Mouse (Mus musculus) gastrocnemius, adult 18-20 months (tissue): Measurements from ENCODE around the gene Clpb. TPM values are rescaled to one million over a fixed set of nuclear protein-coding genes. Genes with fewer than 3 reads are reported as not detected.
"Not testable (repeated sequence)": the region's sequence is repeated elsewhere in the genome, so short reads cannot be mapped to it uniquely, and the experiment has no call there.

Experiments
- DNase-seq: peaks from one replicate; pipeline ENCODE4 v3.0.0; 2021; ENCODE audit warnings: low spot score
- long read RNA-seq, 2 experiments: library from polyadenylated mRNA; stranded (forward); transcript quantifications; one replicate each; pipeline ENCODE4 v2.0.0; 2021
- total RNA-seq, 2 experiments: library from RNA; stranded (reverse); gene quantifications; 2 replicates each; pipeline ENCODE4 v1.2.3; 2021

Clpb gene
- total RNA-seq = 10 to 100 TPM; 65.6 to 68.6 TPM
- long read RNA-seq, experiment 1, full-length matches to known transcripts = 154 of 172 reads
- long read RNA-seq, experiment 1, partial matches to known transcripts = 13 of 172 reads
- long read RNA-seq, experiment 1, other reads (novel, unspliced or antisense) = 5 of 172 reads
- long read RNA-seq, experiment 2, full-length matches to known transcripts = 115 of 128 reads
- long read RNA-seq, experiment 2, partial matches to known transcripts = 9 of 128 reads
- long read RNA-seq, experiment 2, other reads (novel, unspliced or antisense) = 4 of 128 reads

DNA sequence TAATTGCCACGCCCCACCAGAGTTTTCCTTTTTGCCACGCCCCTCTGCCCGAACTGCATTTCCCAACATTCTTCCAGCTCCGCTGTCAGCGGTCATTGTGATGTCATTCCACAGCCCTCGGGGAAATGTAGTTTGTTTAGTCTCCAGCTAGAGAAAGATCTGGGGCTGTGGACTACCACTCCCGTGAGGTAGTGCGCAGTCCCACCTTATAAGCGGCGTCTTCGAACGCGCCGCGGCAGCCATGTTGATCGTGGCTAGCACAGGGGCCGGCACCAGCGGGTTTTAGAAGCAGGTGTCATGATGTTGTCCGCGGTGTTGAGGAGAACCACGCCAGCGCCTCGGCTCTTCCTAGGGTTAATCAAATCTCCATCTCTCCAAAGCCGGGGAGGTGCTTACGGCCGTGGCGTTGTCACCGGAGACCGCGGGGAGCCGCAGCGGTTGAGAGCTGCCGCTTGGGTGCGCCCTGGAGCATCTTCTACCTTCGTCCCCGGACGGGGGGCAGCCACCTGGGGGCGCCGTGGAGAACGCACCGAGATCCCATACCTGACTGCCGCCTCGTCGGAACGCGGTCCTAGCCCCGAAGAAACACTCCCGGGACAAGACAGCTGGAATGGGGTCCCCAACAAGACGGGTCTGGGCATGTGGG lies at the start of gene Clpb:
Gene Clpb (plus strand): TSS at position 120 of the 646 bp plus-strand sequence.
- peak; percentile 97 for DNase-seq

DNA sequence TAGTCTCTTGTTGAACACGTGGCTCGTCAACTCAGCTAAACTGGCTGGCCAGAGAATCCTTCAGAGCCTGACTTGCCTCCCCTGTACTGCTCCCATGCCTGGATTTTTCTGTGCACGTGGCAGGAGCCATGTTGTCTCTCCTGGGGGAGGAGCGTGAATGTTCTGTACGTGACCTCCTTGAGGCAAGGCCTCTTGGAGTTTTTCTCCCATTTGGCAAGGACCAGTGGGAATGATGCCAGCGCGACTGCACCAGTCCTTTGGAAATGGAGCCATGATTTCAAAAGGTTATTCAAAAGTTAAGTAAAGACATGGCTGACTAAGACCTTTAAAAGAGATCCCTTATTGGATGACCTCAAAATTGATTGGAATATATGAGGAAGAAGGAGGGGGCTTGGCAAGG lies 48.0 kb upstream of the Clpb start:
- peak; percentile 3 for DNase-seq

DNA sequence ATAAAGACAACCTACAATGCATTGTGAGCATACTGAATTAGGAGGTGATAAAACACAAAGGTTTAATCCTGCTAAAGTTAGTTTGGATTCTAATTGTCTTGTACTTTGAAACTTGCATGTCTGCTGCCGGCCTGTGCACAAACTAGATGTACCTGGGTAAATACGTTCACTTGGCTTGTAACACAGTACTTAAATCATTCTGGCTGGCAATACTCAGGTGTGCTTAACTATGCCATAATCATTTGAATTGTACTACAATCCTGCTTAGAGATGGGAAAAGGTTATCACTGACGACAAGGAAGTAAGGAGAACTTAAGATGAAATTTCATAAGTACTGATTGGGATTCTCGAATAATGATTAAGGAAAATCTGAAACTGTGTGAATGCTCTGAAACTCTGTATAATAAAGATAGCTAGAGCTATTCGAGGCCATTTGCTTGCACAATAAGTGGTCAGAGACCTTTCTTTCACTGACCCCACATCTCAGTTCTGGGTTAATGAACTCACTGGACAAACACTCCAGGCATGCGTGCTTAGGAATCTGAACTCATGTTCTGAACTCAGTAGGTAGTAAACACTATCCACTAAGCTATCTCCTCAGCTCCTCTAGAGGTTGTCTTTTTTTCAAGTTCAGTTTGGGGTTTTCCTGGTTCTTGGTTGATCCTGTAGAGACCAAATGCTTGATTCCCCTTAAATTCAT lies 47.1 kb upstream of the Clpb start:
- DNase-seq = no peak

DNA sequence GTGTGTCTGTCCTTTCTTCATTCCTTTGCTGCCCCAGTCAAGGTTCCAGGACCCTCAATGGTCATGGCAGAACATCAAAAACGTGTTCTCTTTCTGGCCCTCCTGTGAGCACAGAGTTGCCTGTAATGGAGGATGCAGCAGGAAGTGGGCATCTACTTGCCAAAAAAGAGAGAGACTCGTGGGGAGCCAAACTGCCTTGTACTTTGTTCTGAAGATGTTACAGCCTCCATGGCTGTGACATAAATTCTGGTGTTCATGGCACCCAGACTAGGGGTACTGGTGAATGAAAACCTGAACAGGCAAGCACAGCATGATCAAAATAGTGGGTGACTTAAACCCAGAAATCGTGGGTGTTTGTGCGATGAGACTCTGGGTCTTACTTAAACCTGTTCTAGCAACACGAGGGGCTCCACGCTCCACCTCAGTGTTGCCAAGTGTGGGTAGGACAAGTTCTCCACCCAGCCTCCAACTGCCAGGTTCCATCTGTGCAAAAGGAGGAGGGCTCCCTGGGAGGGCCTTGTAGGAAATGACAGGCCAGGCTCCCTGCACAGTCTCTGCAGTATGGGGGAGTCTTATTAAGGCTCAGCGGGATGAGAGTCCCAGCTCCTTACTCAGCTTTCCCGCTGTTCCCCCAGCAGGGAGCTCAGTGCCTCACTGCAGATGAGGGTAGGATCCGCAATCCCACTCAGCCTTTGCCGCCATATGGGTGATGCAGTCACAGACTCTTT lies 45.8 kb upstream of the Clpb start:
- DNase-seq = no peak

DNA sequence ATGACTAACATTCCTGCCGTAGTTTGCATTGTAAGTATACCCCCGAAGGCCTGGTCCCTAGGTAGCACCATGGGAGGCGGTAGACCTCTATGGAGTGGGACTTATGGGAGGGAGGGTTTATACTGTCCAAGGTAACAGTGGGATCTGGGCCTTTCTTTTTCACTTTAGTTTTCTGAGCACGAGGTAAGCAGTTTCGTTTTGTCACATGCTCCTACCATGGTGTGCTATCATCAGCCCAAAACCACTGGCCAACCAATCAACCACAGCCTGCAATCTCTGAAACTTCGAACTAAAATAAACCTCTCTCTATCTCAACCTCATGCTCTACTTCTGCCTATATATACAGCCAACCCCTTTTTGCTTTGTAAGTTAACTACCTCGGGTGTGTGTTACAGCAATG lies 45.2 kb upstream of the Clpb start:
- no peak for DNase-seq

DNA sequence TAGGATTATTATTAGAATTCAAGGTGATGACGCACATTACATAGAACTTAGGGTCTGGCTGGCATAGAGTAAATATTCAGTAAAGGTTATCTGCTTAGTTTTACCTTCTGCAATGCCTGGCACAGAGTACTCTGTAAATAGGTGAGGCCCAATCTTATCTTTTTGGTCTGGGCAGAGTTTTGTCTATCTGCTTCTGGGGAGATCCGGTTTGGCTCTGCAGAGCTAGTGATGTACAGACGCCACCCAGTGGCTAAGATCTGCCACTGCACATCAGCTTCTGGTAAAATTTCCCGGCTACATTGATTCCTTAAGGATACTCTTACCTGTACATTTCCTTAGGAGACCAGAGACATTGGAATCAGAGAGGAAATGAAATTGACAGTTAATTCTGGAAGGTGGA lies 43.1 kb upstream of the Clpb start:
- DNase-seq = peak; percentile 15

DNA sequence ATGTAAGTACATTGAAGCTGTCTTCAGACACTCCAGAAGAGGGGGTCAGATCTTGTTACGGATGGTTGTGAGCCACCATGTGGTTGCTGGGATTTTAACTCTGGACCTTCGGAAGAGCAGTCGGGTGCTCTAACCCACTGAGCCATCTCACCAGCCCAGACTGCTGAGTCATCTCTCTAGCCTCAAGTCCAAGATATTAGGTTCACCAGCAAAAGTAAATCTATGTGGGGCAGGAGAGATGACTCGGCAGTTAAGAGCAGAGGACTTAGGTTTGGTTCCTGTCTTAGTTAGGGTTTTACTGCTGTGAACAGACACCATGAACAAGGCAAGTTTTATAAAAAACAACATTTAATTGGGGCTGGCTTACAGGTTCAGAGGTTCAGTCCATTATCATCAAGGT lies 41.6 kb upstream of the Clpb start:
- not testable (repeated sequence) for DNase-seq

DNA sequence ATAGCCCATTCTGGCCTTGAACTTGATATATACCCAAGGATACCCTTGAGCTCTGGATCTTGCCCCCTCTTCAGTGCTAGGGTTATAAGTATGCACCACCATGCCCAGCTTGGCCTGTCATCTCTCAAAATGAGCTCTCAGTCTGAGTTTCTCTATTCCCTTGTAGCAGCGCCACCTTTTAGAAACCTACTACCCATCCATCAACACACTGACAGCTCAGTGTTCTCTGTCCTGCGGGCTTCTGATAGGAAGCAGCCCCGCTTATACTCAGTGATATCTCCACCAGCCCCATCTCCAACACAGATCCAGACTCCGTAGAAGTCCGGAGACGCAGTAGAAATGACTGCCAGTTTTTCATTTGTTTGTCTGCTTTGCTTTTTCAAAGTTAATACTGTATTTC lies 39.1 kb upstream of the Clpb start:
- no peak for DNase-seq

DNA sequence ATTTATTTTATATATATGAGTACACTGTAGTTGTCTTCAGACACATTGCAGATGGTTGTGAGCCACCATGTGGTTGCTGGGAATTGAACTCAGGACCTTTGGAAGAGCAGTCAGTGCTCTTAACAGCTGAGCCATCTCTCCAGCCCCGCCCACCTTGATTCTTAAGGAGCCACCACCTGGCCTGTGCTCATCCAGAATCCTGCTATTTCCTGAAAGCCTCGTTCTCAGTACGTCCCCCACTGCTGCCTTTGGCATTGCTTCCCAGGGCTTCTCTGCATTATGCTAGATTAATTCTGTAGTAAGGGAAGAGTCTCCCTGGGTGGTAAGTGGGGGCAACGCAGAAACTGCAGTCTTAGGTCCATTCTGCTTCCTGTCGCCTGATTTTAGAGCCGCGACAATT lies 36.3 kb upstream of the Clpb start:
- DNase-seq = not testable (repeated sequence)

DNA sequence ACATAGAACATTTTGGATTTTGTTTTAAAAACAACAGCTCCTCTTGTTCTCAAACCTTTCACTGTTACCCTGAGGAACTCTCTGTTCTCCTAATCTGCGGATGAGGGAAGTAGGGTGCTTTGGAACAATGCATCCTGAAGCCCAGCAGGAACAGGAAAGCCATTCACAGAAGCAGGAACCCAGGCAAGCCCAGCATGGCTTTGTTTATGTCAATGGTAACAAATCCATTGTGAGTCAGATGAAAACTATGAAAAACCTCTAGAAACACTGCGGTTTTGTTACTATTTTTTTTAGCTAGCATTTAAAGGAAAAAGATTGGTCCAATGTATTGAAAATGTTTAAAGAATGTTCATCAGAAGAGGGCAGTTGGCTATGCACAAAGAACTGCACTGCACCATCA lies 35.0 kb upstream of the Clpb start:
- DNase-seq = no peak

DNA sequence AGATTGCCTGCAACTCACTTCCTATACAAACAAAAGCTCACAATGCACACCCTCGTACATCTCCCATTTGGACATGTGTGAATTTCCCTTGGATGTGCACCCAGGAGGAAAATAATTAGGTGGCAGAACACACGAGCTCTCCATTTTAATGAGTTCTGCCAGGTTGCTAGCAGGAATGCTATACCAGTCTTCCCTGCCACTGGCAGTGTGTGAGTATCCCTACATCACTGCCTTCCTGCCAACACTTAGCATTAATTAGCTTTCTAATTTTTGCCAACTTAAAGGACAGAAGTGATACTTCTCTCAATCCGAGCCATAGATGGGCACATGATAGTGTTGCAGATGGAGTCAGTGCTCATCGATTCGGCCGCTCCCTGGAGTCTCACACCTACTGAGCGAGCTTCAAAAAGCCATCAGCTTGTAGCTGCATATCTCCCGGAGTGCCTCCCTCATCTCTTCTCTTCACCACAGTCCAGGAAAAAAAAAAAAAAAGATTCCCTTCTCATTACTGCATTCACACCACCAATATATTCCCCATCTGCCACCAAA lies 29.7 kb upstream of the Clpb start:
- no peak for DNase-seq

DNA sequence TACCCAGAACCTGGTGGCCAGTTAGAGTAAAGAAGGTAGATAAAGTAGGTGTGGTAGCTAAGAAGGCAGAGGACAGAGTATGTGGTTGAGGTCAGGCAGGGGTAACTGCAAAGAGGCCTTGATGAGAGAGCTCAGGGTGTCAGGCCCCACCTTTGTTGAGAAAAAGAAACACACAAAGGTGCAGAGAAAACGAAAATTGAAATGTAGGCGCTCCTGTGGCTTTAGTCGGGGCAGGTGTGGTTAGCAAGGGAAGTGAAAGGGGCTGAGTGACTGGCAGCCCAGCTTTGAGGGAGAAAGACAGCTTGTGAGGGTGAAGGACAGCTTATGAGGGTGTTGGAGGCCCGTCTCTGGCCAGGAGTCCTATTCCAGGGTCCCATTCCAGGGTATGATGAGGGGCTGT lies 28.9 kb upstream of the Clpb start:
- no peak for DNase-seq

DNA sequence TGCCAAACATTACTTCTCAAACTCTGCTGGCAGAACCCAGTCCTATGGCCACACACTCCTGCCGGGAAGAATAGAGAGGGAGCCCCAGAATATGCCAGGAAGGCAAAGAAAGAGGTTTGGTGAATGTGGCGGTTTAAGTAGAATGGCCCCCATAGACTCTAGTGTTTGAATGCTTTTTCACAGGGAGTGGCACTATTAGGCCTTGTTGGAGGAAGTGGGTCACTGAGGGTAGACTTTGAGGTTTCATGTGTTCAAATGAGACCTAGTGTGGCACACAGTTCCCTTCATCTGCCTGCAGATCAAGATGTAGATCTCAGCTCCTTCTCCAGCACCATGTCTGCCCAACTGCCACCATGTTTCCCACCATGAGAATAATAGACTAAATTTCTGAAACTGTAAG lies 27.4 kb upstream of the Clpb start:
- DNase-seq = no peak

DNA sequence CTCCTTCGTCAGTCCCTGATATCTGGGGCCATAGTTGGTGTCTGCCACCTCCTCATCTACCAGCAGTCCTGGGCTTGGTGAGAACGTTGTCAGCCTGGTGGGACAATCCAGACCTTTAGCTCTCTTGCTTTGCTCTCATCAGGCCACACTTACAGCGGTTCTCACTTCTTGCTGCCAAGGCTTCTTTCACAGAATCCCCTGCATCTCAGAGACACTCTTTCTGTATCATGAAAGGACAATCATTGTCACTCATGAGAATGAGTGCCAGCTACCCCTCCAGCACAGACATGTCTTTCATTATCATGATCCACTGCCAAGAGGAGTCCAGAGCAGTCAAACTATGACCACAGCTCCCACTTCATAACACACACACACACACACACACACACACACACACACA lies 19.6 kb upstream of the Clpb start:
- DNase-seq = no peak

DNA sequence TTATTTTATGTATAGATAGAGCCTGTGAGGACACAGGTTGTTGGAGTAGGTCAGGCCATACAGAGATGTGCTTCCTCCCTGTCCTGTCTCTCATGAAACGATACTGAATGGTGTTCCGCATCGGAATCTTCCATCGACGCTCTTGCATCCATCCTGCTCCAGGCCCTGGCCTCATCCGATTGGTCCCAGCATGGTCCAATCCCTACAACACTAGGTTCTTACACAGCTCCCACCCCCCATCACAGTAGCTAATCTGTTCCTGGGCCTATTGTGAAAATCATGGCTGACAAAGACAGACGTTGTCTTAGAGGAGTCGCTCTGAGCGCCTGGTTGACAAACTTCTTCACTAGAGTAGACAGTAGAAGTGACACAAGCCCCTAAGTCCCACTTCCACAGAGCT lies 13.7 kb upstream of the Clpb start:
- no peak for DNase-seq

DNA sequence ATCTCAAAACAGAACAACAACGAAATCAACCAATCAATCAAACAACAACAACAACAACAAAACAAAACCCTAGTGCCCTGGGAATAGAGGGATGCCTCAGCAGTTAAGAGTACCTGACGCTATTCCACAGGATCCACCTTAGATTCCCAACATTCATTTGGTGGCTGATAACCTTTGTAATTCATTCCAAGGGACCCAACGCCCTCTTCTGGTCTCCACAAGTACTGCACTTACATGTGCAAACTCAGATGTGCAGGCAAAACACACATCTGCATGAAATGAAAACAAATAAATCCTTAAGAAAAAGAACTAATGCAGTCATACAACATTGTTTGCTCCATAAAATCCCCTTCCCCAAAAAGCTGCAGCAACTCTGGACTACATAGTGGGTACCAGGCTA lies 12.9 kb upstream of the Clpb start:
- no peak for DNase-seq

DNA sequence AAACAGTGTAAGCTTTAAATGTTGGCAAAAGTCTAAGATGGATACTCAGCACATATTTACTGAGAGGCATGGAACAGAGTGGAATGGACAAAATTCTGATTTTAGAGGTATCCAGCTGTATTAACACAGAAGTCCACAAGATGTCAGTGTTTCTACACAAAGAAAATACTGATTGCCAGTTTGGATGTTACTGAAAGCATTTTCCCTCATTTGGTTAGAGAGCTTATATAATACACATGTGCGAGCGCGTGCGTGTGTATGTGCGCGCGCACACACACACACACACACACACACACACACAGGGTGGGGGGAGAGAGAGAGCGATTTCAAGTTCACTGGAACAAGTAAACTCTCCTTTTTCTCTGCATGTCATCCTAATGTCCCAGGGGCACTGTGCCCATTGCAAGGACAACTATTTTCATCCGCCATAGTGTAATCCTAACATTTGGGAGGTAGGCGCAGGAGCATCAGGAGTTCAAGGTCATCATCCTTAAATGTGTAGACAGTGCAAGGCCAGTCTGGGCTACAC lies 9.7 kb upstream of the Clpb start:
- DNase-seq = peak; percentile 30

DNA sequence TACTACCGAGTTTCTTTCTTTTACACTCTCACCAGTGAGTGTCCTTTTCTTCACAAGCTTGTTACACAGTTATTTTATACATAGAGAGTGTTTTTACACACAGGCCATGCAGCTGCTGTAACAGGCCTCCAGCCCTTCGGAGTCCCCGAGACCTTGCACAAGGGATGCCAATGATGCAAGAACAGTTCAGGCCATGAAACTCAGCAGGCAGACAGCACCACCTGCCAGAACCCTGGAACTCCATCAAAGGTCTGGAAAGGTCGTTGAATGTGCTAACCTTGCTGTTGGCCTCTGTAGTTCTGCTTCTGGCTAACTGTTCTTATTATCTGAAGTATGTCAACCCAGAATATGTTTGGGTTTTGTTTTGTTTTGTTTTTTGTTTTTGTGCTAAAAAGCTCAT lies 8.5 kb upstream of the Clpb start:
- no peak for DNase-seq

DNA sequence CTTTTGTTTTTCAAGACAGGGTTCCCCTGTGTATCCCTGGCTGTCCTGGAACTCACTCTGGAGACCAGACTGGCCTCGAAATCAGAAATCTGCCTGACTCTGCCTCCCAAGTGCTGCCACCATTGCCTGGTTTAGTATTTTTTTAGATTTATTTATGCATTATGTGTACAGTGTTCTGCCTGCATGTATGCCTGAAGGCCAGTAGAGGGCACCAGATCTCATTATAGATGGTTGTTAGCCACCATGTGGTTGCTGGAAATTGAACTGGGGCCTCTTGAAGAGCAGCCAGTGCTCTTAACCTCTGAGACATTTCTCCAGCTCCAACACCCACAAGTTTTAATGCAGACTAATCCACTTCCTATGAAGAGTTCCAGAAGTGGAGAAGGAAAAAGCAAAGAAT lies 1.4 kb upstream of the Clpb start:
- DNase-seq = no peak

DNA sequence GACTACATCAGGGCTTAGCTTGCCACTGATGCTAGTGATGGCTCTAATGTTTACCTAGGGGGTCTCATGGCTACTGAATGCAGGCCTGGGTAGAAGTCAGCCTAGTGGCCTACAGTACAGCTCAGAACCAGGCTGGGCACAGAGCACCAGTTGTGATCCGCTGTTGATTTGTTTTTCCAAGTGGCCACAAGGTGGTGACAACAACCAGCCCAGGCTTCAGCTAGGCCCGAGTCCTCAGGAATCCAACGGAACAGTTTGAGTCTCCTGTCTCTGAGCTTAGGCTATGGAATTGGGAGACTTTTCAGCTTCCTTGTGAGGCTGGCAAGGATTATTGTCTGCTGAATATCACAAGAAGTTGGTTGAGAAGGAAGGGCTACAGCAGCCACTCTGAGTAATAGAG lies 3.1 kb downstream of the Clpb start:
- DNase-seq = peak; percentile 58

DNA sequence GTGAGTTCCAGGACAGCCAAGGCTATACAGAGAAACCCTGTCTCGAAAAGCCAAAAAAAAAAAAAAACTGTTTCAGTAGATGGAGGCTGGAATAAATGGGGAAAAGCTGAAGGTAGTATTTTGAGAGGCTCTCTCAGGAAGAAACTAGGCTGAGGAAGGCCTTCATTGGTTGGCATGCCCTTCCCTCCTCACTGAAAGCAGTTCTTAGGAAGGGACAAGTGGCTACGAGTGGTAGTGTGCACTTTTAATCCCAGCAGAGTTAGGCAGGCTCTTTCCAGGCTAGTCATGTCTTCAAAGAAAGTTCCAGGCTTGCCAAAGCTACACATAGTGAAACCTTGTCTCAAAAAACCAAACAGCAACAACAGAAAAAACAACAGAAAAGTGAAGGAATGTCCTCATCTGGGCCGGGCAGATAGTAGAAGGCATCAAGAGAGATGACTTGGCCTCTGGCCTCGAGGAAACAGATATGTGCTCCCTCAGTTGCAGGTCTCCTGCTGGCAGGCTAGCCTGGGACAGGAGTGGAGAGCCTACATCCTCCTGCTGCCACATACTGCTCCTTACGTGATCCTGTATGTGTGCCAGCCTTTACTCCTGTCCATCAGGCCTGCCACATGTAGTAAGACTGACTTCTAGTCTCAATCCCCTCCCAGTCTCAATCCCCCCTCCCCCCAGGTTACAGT lies 8.3 kb downstream of the Clpb start:
- no peak for DNase-seq
